Mouse (Mus musculus) C2C12 (cell line): ENCODE measurements around the gene Fat2. TPM values are rescaled to one million over a fixed set of nuclear protein-coding genes. Genes with fewer than 3 reads are reported as not detected.
A peak's percentile ranks its signal among the peaks of the same experiment; 100 is the strongest.

Source experiments
- H3K27me3 ChIP-seq: one replicate; pipeline ENCODE4 v1.6.1; 2011; ENCODE audit not compliant: control insufficient read depth, insufficient read depth, insufficient read length
- H3K36me3 ChIP-seq: one replicate; pipeline ENCODE4 v1.6.1; 2011; ENCODE audit not compliant: control insufficient read depth, insufficient read depth
- H3K4me3 ChIP-seq: one replicate; pipeline ENCODE4 v1.5.1; 2011; ENCODE audit warnings: mild to moderate bottlenecking, control low read depth; ENCODE audit not compliant: poor library complexity, insufficient read depth, severe bottlenecking
- H3K79me2 ChIP-seq: one replicate; pipeline ENCODE4 v1.6.1; 2011; ENCODE audit not compliant: control insufficient read depth, insufficient read depth
- H3K79me3 ChIP-seq: one replicate; pipeline ENCODE4 v1.6.1; 2011; ENCODE audit warnings: low read depth, control low read depth
- H3ac ChIP-seq: one replicate; pipeline ENCODE3; 2011; ENCODE audit warnings: low read depth; ENCODE audit not compliant: control insufficient read depth, insufficient read length
- CEBPB ChIP-seq: IDR thresholded peaks from one replicate; pipeline ENCODE4 v1.6.1; 2011; ENCODE audit warnings: low read depth, mild to moderate bottlenecking, control low read depth, moderate library complexity
- CTCF ChIP-seq: IDR thresholded peaks from one replicate; pipeline ENCODE4 v1.5.1; 2011; ENCODE audit not compliant: control insufficient read depth, insufficient read depth, insufficient read length
- FOSL1 ChIP-seq: IDR thresholded peaks from one replicate; pipeline ENCODE4 v1.8.0; 2011; ENCODE audit warnings: mild to moderate bottlenecking, low read length; ENCODE audit not compliant: poor library complexity, insufficient read depth, severe bottlenecking
- MAX ChIP-seq: IDR thresholded peaks from one replicate; pipeline ENCODE4 v1.6.1; 2011; ENCODE audit warnings: mild to moderate bottlenecking, control low read depth
- MYOD1 ChIP-seq: IDR thresholded peaks from one replicate; pipeline ENCODE4 v1.6.1; 2011; ENCODE audit warnings: low read depth; ENCODE audit not compliant: control insufficient read depth, insufficient read length
- MYOG ChIP-seq: IDR thresholded peaks from one replicate; pipeline ENCODE4 v1.6.1; 2011; ENCODE audit not compliant: control insufficient read depth, insufficient read length; ENCODE audit errors: extremely low read depth
- USF1 ChIP-seq: IDR thresholded peaks from one replicate; pipeline ENCODE4 v1.6.1; 2011; ENCODE audit warnings: low read depth, mild to moderate bottlenecking, control low read depth, moderate library complexity
- polyA plus RNA-seq: library from polyadenylated mRNA; unstranded; fragments of >200 nt; fragmentation: generic; extraction: Trizol; gene quantifications from one replicate; pipeline ENCODE4 v1.2.1, GENCODE M21; 2012; ENCODE audit warnings: missing spikeins

Fat2 gene
- polyA plus RNA-seq, 1 experiment: 0.19 TPM

DNA sequence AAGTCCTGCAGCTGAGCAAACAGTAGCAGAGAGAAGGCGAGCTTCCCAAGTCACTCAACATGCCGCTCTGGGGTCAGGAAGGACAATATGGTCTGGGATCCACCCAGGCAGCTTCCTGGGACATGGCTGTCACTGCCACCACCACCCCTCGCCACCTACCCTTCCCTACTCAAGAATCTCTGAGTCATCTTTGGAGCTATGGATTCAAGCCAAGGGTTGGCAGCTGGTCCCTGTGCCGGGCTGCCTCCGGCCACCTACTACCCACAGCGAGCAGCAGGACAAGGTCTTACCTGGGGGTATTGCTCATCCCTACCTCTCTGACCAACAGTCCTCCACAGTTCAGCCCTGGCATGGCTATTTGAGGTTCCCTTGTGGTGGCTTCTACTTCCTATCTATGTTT is 61.6 kb downstream of the Fat2 start:
- TF ChIP-seq MAX (peak; percentile 13), MYOG (no peak)
- Histone ChIP-seq H3K4me3 (no peak overlapping the region), H3K36me3 (no peaks in the 10 kb centered on the region), H3K27me3 (no peaks in the 10 kb centered on the region), H3K79me2 (no peaks in the 10 kb centered on the region), H3K79me3 (no peaks in the 10 kb centered on the region), H3ac (no peak overlapping the region)

DNA sequence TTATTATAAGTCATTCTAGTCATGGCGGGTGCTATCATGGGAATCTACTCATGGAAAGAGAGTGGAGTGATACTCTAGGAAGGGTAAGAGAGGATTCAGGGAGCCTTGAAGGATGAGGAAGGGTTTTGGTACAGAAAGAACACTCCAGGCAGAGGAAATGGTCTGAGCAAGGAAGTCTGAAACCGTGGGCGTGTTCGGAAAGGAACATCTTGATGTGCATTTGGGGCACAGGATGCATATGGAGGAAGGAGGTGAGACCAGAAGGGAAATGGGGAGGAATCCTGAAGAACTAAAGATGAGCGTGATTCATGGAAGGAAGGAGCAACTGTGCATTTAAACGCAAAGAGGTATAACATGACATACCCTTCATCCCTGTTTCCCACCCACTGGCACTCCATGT is 67.8 kb downstream of the Fat2 start:
- no peaks in the 10 kb centered on the region for H3K36me3 ChIP-seq
- TF ChIP-seq FOSL1 (no peak), MYOD1 (no peak), USF1 (no peak), MYOG (no peak), CTCF (no peak), CEBPB (no peak), MAX (no peak)
- no peaks in the 10 kb centered on the region for H3K27me3 ChIP-seq
- no peak overlapping the region for H3ac ChIP-seq
- no peaks in the 10 kb centered on the region for H3K79me2 ChIP-seq
- no peaks in the 10 kb centered on the region for H3K79me3 ChIP-seq
- H3K4me3 ChIP-seq: no peak overlapping the region

DNA sequence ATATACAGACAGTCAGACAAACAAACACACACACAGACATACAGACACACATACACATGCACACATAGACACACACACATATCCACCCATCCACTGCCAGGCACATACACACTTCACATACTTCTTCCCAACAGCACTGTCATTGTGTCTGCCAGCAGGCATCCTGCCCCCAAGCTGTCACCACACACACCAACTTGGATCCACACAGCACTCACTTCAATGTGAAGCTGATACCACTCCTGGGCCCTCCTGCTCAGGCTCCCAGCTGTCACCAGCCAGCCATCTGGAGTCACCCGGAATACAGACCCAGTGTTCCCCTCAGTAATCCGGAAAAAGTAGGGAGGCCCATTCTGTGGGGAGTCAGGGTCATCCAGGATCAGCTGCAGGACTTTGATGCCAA is 70.7 kb downstream of the Fat2 start:
- TF ChIP-seq CEBPB: no peak
- no peak for TF ChIP-seq MYOG
- TF ChIP-seq CTCF: no peak
- no peak for TF ChIP-seq MYOD1
- no peaks in the 10 kb centered on the region for H3K36me3 ChIP-seq
- no peaks in the 10 kb centered on the region for H3K79me2 ChIP-seq
- H3K27me3 ChIP-seq: peaks cover 12% of the 10 kb centered on the region
- no peak overlapping the region for H3K4me3 ChIP-seq
- H3K79me3 ChIP-seq: no peaks in the 10 kb centered on the region
- H3ac ChIP-seq: no peak overlapping the region

DNA sequence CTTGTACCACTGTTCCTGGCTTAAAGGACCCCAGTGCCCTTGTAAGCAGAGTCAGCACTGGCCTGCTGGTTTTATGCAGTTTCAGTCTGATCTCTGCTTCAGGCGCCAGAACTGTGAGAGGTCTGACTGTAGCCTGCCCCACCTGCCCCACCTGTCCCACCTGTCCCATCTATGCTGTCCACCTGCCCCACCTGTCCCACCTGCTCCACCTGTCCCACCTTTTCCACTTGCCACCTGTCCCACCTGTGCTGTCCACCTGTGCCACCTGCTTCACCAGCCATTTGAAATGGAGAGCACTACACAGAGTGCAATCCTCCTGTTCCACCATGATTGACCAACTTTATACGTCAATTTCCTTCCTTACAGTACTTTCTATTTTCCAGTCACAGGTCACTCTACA is 72.0 kb downstream of the Fat2 start:
- Histone ChIP-seq H3K79me3 (no peaks in the 10 kb centered on the region), H3K36me3 (no peaks in the 10 kb centered on the region), H3K27me3 (peaks cover 18% of the 10 kb centered on the region), H3K4me3 (no peak overlapping the region), H3ac (no peak overlapping the region), H3K79me2 (no peaks in the 10 kb centered on the region)
- TF ChIP-seq CTCF (no peak), MAX (no peak), CEBPB (no peak), USF1 (no peak), MYOG (no peak), FOSL1 (no peak), MYOD1 (no peak)

DNA sequence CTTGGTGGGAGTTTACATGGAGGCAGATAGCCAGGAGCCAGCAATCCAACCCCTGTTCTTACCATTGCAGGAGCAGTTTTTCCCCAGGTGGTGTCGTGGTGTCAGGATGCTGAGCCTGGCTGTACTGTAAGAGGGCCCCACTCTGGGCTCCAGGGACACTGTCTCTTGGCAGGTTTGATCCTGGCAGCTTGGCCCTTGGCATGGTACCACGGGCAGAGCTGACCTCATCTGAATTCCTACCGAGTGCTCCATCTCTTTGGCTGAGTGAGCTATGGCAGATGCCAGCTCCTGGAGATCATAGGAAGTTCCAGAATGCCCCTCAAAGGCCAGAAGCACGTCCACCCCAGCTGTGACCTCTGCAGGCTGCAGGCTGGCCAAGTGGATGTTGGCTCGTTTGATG is 74.4 kb downstream of the Fat2 start:
- Histone ChIP-seq H3ac (no peak overlapping the region), H3K4me3 (no peak overlapping the region), H3K36me3 (no peaks in the 10 kb centered on the region), H3K79me3 (no peaks in the 10 kb centered on the region), H3K27me3 (peaks cover 23% of the 10 kb centered on the region), H3K79me2 (no peaks in the 10 kb centered on the region)
- no peak for TF ChIP-seq MYOD1
- TF ChIP-seq CEBPB: no peak
- TF ChIP-seq CTCF: no peak
- no peak for TF ChIP-seq USF1
- TF ChIP-seq FOSL1: no peak
- TF ChIP-seq MYOG: no peak
- TF ChIP-seq MAX: no peak

DNA sequence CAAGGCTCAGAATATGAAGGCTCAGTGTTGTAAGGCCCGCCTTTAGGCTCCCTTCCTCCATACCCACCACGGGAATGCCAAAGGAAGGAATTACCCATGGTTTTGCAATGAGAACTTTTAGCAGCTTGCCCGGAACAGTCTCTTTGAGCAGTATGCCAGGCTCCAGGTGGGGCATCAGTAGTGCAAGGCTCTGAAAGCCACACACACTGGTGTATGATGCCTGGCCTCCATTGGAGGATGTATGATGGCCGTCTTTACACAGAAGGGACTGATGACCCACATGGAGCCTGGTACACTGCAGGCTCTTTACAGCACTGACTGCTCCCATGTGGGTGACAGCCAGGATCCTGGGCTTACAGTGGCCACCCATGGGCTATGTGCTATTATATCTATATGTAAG is 75.3 kb downstream of the Fat2 start:
- no peaks in the 10 kb centered on the region for H3K79me2 ChIP-seq
- H3ac ChIP-seq: no peak overlapping the region
- no peaks in the 10 kb centered on the region for H3K36me3 ChIP-seq
- TF ChIP-seq USF1: no peak
- TF ChIP-seq MYOD1: no peak
- TF ChIP-seq MYOG: no peak
- no peak for TF ChIP-seq MAX
- no peak for TF ChIP-seq CEBPB
- TF ChIP-seq CTCF: no peak
- no peak for TF ChIP-seq FOSL1
- H3K27me3 ChIP-seq: peaks cover 23% of the 10 kb centered on the region
- no peaks in the 10 kb centered on the region for H3K79me3 ChIP-seq
- H3K4me3 ChIP-seq: no peak overlapping the region
